Mouse (Mus musculus): ENCODE data around the gene Olfr1002. TPM values are rescaled to one million over a fixed set of nuclear protein-coding genes. Genes with fewer than 3 reads are reported as not detected.

Olfr1002 gene
- polyA plus RNA-seq (2014; fragmentation: Illumina TruSeq; extraction: RNeasy Lipid Tissue Mini Kit (QIAGEN cat#74804); ENCODE audit: insufficient read depth, low read depth, low replicate concordance): not detected

DNA sequence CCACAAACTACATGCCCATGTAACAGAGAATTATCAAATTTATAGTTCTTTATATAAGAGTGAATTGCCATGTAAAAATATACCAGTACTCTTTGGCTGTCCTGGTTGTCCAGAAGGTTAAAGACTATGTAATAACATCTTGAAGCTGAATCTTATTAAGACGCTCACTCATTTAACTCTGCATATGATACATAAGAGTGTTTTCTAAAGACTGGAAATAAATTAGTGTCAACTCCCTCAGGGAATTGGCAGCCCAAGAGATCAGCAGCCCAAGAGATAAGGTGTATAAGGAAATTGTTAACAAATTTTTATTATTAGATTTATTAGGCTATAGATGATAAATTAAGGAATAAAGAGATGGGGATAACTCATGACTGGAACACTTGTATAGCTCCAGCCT, at the start of gene Olfr1002:
Gene Olfr1002, minus strand, starts transcription at position 101 of the 400 bp plus-strand sequence.

GRCm38 (mm10) chr2:85689131-85689530, 38.6 kb upstream of the Olfr1002 start, which contains the start of gene Olfr1008:
Gene Olfr1008 (plus strand): TSS chr2:85689431.

DNA sequence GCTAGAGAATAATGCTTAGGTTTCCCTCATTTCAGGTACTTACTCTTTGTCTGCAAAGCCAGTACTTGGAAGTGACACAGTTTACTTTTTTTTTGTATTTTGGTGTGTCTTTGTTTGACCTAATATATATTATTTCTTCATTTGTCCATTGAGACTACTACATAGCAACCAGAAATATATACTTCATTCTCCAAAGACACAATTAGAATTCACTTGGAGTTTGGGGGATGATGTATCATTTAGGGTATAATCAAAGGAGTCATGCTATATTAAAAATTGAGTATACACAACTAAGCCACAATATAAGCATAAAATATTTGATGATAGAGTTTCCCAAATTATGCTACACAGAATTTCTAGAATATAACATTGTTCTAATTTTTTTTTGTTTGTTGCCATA, 28.2 kb upstream of the Olfr1002 start, which contains the start of gene Olfr1006:
Gene Olfr1006, minus strand, starts transcription at position 101 of the 400 bp plus-strand sequence.

GRCm38 (mm10) chr2:85664355-85664754, 13.9 kb upstream of the Olfr1002 start, which contains the start of gene Olfr154:
Gene Olfr154 (minus strand): TSS chr2:85664455.

GRCm38 (mm10) chr2:85611803-85612202, 38.7 kb downstream of the Olfr1002 start, which contains the start of gene Olfr1000:
Gene Olfr1000 (minus strand): TSS chr2:85611903.

Other genes starting within 250 kb of the Olfr1002 start
- not detected for gene Olfr992, start 241.2 kb downstream of the Olfr1002 start, polyA plus RNA-seq (2014; fragmentation: Illumina TruSeq; extraction: RNeasy Lipid Tissue Mini Kit (QIAGEN cat#74804); ENCODE audit: insufficient read depth, low read depth, low replicate concordance)
- gene Olfr993, start 235.8 kb downstream of the Olfr1002 start, polyA plus RNA-seq (2014; fragmentation: Illumina TruSeq; extraction: RNeasy Lipid Tissue Mini Kit (QIAGEN cat#74804); ENCODE audit: insufficient read depth, low read depth, low replicate concordance): not detected
- gene Olfr994, start 214.3 kb downstream of the Olfr1002 start, polyA plus RNA-seq (2014; fragmentation: Illumina TruSeq; extraction: RNeasy Lipid Tissue Mini Kit (QIAGEN cat#74804); ENCODE audit: insufficient read depth, low read depth, low replicate concordance): not detected
- gene Olfr995, start 207.1 kb downstream of the Olfr1002 start, polyA plus RNA-seq (2014; fragmentation: Illumina TruSeq; extraction: RNeasy Lipid Tissue Mini Kit (QIAGEN cat#74804); ENCODE audit: insufficient read depth, low read depth, low replicate concordance): not detected
- not detected for gene 4833423E24Rik, start 131.7 kb downstream of the Olfr1002 start, polyA plus RNA-seq (2014; fragmentation: Illumina TruSeq; extraction: RNeasy Lipid Tissue Mini Kit (QIAGEN cat#74804); ENCODE audit: insufficient read depth, low read depth, low replicate concordance)
- gene Olfr996, start 71.5 kb downstream of the Olfr1002 start, polyA plus RNA-seq (2014; fragmentation: Illumina TruSeq; extraction: RNeasy Lipid Tissue Mini Kit (QIAGEN cat#74804); ENCODE audit: insufficient read depth, low read depth, low replicate concordance): not detected
- not detected for gene Olfr998, start 61.8 kb downstream of the Olfr1002 start, polyA plus RNA-seq (2014; fragmentation: Illumina TruSeq; extraction: RNeasy Lipid Tissue Mini Kit (QIAGEN cat#74804); ENCODE audit: insufficient read depth, low read depth, low replicate concordance)
- gene Olfr1000, start 38.8 kb downstream of the Olfr1002 start, polyA plus RNA-seq (2014; fragmentation: Illumina TruSeq; extraction: RNeasy Lipid Tissue Mini Kit (QIAGEN cat#74804); ENCODE audit: insufficient read depth, low read depth, low replicate concordance): not detected
- gene Olfr154, start 13.8 kb upstream of the Olfr1002 start, polyA plus RNA-seq (2014; fragmentation: Illumina TruSeq; extraction: RNeasy Lipid Tissue Mini Kit (QIAGEN cat#74804); ENCODE audit: insufficient read depth, low read depth, low replicate concordance): not detected
- not detected for gene Olfr1006, start 28.1 kb upstream of the Olfr1002 start, polyA plus RNA-seq (2014; fragmentation: Illumina TruSeq; extraction: RNeasy Lipid Tissue Mini Kit (QIAGEN cat#74804); ENCODE audit: insufficient read depth, low read depth, low replicate concordance)
- gene Olfr1008, start 38.7 kb upstream of the Olfr1002 start, polyA plus RNA-seq (2014; fragmentation: Illumina TruSeq; extraction: RNeasy Lipid Tissue Mini Kit (QIAGEN cat#74804); ENCODE audit: insufficient read depth, low read depth, low replicate concordance): not detected
- not detected for gene Olfr1009, start 64.7 kb upstream of the Olfr1002 start, polyA plus RNA-seq (2014; fragmentation: Illumina TruSeq; extraction: RNeasy Lipid Tissue Mini Kit (QIAGEN cat#74804); ENCODE audit: insufficient read depth, low read depth, low replicate concordance)
- not detected for gene Olfr1012, start 112.1 kb upstream of the Olfr1002 start, polyA plus RNA-seq (2014; fragmentation: Illumina TruSeq; extraction: RNeasy Lipid Tissue Mini Kit (QIAGEN cat#74804); ENCODE audit: insufficient read depth, low read depth, low replicate concordance)
- not detected for gene Olfr1013, start 116.4 kb upstream of the Olfr1002 start, polyA plus RNA-seq (2014; fragmentation: Illumina TruSeq; extraction: RNeasy Lipid Tissue Mini Kit (QIAGEN cat#74804); ENCODE audit: insufficient read depth, low read depth, low replicate concordance)
- gene Olfr1014, start 122.0 kb upstream of the Olfr1002 start, polyA plus RNA-seq (2014; fragmentation: Illumina TruSeq; extraction: RNeasy Lipid Tissue Mini Kit (QIAGEN cat#74804); ENCODE audit: insufficient read depth, low read depth, low replicate concordance): not detected
- gene Olfr1015, start 131.3 kb upstream of the Olfr1002 start, polyA plus RNA-seq (2014; fragmentation: Illumina TruSeq; extraction: RNeasy Lipid Tissue Mini Kit (QIAGEN cat#74804); ENCODE audit: insufficient read depth, low read depth, low replicate concordance): not detected
- not detected for gene Olfr1016, start 151.8 kb upstream of the Olfr1002 start, polyA plus RNA-seq (2014; fragmentation: Illumina TruSeq; extraction: RNeasy Lipid Tissue Mini Kit (QIAGEN cat#74804); ENCODE audit: insufficient read depth, low read depth, low replicate concordance)
- gene Olfr1018, start 167.8 kb upstream of the Olfr1002 start, polyA plus RNA-seq (2014; fragmentation: Illumina TruSeq; extraction: RNeasy Lipid Tissue Mini Kit (QIAGEN cat#74804); ENCODE audit: insufficient read depth, low read depth, low replicate concordance): not detected
- not detected for gene Olfr1019, start 194.8 kb upstream of the Olfr1002 start, polyA plus RNA-seq (2014; fragmentation: Illumina TruSeq; extraction: RNeasy Lipid Tissue Mini Kit (QIAGEN cat#74804); ENCODE audit: insufficient read depth, low read depth, low replicate concordance)
- not detected for gene Olfr1020, start 196.3 kb upstream of the Olfr1002 start, polyA plus RNA-seq (2014; fragmentation: Illumina TruSeq; extraction: RNeasy Lipid Tissue Mini Kit (QIAGEN cat#74804); ENCODE audit: insufficient read depth, low read depth, low replicate concordance)
- not detected for gene Olfr1022, start 217.9 kb upstream of the Olfr1002 start, polyA plus RNA-seq (2014; fragmentation: Illumina TruSeq; extraction: RNeasy Lipid Tissue Mini Kit (QIAGEN cat#74804); ENCODE audit: insufficient read depth, low read depth, low replicate concordance)
- not detected for gene Olfr1023, start 234.9 kb upstream of the Olfr1002 start, polyA plus RNA-seq (2014; fragmentation: Illumina TruSeq; extraction: RNeasy Lipid Tissue Mini Kit (QIAGEN cat#74804); ENCODE audit: insufficient read depth, low read depth, low replicate concordance)